Mouse (Mus musculus): ENCODE data around the gene Trim41. TPM values are rescaled to one million over a fixed set of nuclear protein-coding genes. Genes with fewer than 3 reads are reported as not detected.
A peak's percentile ranks its signal among the peaks of the same experiment; 100 is the strongest.
"Not testable (repeated sequence)": the region's sequence is repeated elsewhere in the genome, so short reads cannot be mapped to it uniquely, and the experiment has no call there.

Trim41 gene
- 1 to 10 TPM; 3.8 to 4.4 TPM for polyA plus RNA-seq (2017; shearing (Covaris generic))

DNA sequence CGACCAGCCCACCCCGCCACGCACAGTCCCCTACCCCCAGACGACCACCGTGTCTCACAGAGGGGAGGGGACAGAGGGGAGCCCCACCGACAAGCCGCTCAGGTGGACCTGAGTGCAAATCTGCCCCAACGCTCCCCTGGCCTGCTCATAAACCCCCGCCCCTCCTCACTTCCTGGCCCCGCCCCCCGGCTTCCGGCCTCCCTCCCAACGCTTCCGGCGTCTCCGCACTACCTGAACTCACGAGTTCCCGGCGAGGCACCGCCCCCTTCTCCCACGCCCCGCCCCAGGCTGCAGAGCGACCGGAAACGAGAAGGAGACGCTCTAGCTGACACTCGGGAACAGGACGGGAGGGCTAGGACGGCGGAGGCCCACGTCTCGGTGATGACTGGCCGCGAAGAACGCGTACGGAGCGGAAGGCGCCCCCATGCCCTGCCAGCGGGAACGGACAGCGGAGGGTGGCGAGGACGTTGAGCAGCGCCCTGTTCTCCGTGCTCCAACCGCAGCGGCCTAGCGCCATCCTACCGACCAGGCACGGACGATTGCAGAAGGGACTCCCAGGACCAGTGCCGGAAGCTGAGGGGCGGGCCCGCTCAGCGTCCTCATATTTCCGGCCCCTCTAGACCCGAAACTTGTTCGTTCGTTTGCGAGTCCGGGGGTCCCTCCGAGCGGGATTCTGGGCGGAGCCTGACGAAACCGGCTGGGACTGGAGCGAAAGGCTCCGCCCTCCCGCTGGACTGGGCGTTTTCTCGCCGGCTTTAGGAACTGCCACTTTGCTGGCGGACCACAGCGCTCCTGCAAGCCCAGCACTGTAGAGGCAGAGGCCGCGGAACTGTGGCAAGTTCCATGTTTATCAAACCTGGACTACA is at the start of gene Trim41:
TSS of gene Trim41 (minus strand) at position 554 of the 866 bp plus-strand sequence.
- ATAC-seq: peak; percentile 86

DNA sequence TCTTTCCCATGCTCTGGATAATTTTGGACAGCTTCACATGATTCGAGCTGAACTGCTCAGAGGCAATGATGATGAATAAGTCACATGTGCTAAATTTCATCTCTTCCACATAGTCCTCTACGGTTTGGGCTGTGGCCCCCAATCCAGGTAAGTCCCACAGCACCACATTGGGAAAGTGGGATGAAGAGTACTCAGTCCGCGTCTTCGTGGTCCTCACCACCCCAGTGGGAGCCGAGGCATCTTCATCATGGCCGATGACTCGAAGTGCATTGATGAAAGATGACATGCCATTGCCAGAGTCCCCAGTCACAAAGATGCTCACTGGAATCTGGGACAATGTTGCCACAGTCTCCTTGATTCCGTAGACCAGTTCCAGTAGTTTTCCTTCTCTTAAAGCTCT is 49.3 kb upstream of the Trim41 start:
- no peak for ATAC-seq

DNA sequence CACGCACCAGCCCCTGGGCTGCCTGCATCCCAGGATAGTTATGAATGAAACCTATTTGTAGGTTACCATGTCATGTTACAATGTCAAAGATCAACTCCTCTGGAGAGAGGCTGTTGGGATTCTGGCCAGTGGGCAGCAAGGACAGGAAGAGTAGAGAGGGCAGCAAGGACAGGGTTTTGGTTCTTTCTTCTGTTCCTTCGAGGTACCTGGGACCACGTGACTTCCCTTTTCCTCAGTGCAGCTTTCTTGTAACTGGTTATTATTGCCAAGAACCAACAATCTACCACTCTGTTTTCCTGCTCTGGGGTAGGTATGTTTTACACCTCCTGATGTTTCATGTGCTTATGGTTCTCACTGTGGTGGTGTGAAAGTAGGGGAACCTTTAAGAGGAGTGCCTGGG is 46.7 kb upstream of the Trim41 start:
- ATAC-seq: no peak

DNA sequence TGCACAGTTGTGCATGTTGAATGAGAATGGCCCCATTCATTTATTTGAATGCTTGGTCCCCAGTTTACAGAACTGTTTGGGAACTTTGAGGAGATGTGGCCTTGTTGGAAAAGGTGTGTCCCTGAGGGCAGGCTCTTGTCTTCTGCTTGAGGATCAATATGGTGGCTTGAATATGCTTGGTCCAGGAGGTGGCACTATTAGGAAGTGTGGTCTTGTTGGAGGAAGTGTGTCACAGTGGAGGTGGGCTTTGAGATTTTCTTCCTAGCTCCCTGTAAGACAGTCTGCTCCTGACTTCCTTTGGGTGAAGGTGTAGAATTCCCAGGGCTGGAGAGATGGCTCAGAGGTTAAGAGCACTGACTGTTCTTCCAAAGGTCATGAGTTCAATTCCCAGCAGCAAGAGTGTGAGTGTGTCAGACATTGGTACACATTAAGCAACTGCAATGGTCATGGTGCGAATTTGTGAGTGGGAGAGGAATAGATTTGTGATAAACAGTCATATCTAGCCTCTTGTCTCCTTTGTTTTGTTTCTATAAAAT is 45.7 kb upstream of the Trim41 start:
- ATAC-seq: no peak

DNA sequence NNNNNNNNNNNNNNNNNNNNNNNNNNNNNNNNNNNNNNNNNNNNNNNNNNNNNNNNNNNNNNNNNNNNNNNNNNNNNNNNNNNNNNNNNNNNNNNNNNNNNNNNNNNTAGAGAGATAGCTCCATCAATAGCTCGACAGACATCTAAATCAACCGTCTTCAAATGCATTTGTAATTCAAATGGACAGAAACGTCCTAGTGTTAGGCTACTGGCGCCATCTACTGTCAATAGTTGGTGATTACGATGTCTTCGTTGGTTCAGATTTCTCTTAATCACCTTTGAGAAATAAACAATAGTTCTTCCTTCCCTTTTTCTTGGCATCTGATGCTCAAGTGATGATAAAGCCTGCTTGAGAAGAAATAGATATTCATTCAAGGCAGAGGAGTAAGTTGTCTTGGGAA is 41.9 kb upstream of the Trim41 start:
- no peak for ATAC-seq

DNA sequence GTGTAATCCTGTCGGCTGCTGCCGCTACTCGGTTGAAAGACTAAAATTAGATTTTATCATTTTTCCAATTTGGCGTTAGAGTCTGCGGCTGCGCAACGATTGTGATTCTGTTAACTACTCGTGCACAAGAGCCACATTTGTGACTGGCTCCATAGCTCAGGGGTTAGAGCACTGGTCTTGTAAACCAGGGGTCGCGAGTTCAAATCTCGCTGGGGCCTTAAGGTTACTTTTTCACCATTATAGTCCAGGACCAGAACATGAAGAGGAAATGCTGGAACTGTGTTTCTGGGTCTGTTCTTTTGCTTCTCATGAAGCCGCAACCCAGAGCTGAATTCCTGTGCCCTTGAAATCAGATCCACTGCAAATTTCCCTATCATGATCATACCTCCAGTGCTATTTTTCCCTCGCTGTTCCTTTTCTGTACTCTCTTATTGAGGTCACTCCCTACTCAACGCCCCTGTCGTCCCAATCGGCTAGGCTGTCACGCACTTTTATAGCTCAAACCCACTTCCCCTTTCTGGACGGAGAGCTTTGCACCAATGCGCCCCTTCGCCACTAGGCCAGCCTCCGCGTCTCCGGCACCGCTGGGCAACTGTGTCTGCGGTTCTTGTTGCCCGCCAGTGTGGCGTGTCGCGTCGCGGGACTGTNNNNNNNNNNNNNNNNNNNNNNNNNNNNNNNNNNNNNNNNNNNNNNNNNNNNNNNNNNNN is 36.5 kb upstream of the Trim41 start:
- ATAC-seq: peak; percentile 34

DNA sequence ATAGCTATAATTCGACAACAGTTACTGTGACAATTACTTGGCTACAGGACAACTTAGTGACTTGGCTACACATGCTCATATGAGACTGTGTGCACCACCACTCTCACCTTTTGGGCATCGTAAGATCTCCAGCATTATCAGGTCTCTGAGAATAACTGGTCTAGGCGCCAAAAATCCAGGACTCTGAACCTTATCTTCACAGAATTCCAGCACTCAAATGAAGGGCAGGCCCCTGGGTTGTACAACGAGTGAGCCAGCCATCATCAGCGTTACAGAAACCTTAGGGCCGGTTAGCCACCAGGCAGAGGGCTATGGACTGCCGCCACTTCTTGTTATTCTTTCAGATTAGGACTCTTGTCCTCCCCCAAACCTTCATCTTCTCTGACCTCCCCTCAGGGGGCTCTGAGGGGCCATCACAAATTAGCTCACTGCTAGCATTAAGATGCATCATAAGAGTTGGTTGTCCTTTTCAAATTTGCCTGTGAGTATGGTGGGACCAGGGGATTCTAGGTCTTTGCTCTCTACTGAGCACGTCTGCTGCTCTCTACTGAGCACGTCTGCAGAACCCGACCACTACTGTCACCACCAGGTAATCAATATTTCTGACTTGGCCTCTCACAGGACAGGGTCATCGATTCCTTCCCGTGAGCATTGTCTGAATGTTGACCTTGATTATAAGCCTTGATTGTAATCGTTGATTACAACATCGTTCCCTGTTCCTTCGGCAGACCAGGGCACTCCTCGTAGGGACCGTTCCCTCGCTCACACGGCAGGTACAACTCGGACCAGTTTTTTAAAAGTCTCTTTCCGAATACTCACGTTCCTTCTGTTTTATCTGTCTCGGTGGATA is 35.7 kb upstream of the Trim41 start:
- ATAC-seq: no peak

DNA sequence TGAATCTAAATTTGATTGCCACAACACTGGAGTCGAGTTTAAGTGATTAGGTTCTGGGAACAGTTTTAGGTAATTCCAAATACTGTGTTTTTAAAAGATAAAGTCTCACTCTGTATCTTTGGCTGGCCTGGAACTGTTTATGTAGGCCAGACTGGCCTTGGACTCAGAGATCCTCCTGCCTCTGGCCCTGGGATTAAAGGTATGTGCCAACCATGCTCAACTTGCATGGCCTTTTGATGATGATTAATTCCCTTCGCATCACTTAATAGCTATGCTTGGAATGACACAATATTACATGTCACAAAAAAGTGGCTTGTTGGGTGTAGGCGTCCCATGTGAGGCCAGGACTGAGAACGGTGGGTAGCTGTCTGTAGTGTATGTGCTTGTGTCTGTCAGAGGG is 35.0 kb upstream of the Trim41 start:
- no peak for ATAC-seq

DNA sequence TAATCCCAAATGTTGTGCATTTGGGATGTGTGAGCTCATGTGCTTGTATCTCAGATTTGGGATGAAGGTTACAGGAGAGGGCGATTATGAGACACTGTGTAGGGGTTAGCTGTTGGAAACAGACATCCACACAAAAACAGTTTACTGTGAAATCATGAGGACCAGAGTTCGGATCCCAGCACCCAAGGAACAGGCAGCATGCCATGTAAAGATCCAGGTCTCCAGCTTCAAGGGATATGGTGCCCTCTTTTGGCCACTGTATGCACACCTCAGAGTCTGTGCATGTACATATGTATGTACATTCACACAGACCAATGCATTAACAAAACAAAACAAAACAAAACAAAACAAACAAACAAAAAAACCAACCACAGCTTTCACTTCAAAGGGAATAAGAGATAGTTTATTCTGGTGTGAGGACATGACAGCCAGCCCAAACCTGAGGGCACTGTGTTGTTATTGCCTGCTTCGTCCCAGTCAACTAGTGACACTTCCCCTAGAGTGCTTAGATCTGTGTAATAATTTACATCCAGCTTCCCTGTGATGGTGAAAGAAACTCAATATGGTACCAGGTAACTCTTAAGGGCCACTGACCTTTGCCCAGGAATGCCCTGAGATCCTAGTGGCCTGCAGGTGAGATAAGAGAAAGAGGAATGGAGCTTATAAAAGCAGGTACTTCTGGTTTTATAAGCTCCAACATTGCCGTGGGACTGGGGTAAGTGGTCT is 34.3 kb upstream of the Trim41 start:
- no peak for ATAC-seq

DNA sequence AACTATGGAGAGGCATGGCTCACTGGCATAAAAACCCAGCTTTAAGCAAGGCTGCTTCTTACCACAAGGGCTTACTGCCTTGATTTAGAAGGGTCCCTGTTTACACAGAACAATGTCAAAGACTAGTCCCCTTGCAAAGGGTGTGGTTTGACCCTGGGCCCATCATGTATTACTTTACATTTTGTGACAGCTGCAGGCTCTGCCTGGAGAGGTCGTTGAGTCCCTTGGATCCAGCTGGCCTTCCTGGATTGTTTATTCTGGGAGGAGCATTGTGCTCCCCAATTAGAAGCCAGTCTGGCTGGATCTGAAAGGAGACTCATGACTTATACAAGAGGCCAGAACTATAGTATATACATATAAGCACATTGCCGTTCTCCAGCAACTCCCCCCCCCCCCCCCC is 33.1 kb upstream of the Trim41 start:
- no peak for ATAC-seq

DNA sequence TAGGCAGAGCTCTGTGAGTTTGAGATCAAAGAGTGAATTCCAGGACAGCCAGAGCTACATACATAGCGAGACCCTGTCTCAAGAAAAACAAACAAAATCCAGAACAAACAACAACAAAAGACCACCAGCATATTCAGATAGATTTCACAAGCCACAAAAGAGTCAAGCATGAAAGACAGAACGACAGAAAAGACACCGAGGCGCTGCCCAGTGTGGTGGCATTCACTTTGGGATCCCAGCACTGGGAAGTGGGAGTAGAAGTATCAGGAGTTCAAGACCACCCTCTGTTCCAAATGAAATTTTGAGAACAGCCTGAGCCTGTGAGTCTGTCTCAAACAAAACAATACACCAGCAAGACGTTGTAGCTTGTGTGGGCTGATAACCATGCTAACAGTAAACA is 29.7 kb upstream of the Trim41 start:
- ATAC-seq: no peak

DNA sequence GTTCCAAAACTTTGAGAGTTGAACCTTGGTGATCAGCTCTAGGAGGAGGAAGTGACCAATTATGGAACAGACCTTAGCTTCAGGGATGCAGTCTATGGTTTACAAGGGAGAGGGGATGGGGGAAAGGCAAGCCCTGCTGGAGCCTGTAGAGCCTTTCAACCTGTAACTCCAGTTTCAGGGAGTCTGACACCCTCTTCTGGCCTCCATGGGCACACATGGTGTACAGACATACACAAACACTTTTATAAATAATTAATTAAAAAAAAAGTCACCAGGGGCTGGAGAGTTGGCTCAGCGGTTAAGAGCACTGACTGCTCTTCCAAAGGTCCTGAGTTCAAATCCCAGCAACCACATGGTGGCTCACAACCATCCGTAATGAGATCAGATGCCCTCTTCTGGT is 29.2 kb upstream of the Trim41 start:
- not testable (repeated sequence) for ATAC-seq

DNA sequence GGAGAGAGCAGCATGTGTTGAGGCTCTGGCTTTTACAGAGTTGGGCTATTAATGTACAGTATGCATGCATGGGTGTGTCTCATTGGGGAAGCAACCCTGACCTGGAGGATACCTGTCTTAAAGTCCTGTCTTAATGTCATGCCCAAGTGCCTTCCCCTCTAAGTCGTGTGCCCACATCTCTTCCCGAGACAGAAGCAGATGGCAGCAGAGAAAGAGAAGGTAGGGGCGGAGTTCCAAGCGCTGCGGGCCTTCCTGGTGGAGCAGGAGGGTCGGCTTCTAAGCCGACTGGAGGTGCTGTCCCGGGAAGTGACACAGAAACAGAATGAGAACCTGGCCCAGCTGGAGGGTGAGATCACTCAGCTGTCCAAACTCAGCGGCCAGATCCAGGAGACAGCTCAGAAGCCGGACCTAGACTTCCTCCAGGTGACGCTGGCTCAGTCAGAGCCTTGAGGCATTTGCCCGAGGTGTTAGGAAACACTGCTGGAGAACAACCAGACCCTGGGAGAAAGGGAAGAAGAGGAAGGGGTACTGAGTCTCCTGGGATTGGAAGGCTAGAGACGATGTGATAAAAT is 28.2 kb upstream of the Trim41 start:
- ATAC-seq: no peak

DNA sequence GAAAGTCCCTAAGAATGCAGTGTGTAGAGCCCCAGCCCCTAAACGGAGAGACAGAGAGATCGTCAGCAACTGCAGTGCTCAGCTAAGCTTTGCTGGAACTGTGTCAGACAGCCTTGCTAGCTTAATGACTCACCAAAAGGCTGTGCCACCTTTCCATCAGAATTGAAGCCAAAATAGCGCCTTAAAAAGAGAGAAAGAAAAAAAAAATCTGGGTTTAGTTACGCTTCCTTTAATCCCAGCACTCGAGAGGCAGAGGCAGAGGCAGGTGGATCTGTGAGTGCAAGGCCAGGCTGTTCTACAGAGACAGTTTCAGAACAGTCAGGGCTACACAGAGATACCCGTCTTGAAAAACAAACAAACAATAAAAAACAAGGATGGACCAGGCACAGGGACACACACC is 27.2 kb upstream of the Trim41 start:
- no peak for ATAC-seq

DNA sequence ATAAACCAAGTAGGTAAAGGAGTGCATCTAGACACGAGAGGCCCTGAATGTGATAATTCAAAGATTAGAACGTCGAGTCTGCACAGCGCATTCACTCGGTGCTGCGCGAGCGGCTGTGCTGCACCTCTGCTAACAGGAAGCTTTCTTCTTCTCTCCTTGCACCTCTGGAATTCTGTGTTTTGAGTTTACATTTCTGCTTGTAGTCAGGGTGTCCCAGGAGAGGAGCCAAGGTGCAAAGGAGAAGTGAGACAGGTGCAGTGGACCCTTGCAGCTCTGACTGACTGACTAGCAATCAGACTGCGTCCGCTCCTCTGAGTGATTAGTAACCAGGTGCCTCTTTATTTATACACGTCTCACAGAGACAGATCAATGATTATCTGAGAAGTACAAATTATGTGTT is 26.0 kb upstream of the Trim41 start:
- no peak for ATAC-seq

DNA sequence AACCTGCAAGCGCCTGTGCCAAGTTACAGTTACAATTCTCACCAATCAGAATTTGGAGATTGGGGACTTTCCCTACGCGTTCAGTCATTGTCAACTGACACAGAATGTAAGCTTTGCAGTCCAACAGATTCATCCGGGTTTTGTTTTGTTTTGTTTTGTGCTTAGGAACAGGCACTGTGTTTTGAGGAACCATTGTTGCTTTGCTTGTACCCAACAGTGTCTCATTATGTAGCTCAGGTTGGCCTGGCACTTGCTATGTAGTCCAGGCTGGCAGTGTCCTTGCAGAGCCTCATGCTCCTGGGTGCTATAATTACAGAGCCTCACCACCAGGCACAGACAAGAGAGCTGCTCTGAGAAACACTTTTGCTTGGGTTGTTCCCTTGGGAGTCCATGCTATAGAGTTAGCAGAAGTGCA is 25.2 kb upstream of the Trim41 start:
- no peak for ATAC-seq

DNA sequence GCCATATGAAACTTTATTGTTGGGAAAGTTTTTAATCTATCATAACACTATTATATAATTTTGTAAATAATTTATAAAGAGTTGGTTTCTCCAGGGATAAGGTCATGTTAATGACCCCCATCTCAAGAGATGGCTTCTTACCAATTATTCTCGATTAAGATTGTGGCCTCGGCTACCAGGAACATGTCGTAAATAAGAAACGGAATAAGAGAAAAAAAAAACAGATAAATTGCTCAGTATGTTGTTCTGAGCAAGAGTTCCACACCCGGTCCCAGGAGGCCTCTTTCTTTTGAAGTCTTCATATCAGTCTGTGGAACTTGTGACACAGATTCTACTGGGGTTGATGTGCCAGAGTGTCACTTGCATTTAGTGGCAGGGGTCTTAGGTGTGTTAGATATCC is 24.1 kb upstream of the Trim41 start:
- no peak for ATAC-seq

DNA sequence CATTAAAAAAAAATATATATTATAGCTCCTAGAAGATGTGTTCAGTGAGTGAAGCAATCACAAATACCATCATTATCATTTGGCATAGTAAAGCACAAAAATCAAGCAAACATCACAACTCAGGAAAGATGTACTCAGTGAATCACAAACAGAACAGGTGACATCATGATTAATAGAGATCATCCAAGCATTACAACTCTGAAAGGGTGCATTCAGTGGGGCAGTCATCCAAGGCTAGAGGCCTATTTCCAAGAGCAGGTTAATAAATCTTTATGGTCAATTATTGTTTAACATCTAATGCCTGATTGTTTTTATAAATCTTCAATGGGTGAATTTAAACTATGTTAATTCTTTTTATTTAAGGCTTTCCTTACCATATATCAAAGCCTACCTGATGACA is 23.7 kb upstream of the Trim41 start:
- ATAC-seq: no peak

DNA sequence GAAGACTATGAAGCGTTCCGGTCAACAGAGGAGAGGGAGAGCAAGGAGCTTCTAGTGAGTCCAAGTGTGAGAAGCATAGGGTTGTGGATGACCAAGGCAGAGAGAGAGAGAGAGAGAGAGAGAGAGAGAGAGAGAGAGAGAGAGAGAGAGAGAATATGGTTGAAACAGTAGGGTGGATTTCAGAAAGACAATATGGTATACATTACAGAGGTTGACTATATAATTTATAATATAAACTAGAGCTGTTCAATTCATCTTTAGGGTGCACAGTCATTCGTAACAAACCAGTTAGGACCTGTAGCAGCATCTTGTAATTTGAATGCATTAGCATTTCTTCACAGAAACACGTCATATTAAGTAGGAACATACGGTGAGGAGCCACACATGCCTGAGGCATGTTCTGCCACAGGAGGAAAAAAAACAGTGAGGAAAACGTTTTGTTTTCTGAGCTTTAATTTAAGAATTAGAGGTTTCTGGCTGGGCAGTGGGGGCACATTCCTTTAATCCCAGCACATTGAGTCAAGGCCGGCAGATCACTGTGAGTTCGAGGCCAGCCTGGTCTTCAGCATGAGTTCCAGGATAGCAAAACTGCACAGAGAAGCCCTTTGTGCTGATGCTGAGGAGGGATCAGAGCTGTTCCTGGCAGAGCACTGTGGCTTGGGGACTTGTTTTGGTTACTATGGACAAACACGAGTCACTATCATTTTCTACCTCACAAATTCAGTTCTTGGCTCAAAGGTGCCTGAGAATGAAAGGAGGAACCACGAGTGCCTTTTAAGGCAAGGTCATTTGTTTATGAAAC is 21.9 kb upstream of the Trim41 start:
- no peak for ATAC-seq

DNA sequence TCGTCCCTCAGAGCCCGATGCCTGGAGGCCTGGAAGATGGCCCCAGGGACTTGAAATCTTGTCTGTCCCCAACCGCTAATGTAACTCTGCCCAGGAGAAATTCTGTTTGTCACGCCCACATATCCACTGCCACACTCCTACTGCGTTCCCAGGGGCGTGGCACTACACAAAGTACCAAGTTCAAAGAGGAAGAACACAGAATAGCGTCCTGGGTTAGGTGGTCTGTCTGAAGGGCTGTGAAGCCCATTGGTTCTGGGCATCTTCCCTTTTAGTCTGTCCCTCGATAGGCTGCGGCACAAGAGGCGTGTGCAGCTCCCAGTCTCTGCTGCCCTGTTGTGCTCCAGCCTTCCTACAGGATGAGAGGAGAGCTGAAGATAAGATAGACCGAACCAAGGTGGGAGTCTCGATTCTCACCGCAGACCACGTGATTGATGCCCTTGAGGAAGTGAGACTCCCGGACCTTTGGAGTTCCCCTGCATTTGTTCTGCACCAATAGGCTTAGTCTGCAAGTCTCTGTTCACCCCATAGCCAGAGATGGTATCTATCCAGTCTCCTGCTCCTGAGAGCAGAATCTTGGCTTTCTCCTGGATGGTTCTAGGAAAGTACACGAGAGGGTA is 21.1 kb upstream of the Trim41 start:
- peak; percentile 30 for ATAC-seq
